Mouse (Mus musculus): ENCODE results near the gene Nlgn1. TPM values are rescaled to one million over a fixed set of nuclear protein-coding genes. Genes with fewer than 3 reads are reported as not detected.

Gene Nlgn1
- polyA plus RNA-seq, 1 experiment from 2014 or later = 15.9 TPM

- H3K27me3 ChIP-seq (replicated peaks; ENCODE audit: control insufficient read depth, insufficient read depth, low read length) = no peaks in the 10 kb centered on the region
- H3K4me3 ChIP-seq (ENCODE audit: low read depth, low read length) = no peak overlapping the region
- no peak overlapping the region for H3K9ac ChIP-seq (ENCODE audit: low read length)
- no peak overlapping the region for H3K27ac ChIP-seq (ENCODE audit: low read depth, low read length)
- no peaks in the 10 kb centered on the region for H3K4me1 ChIP-seq (ENCODE audit: control insufficient read depth, insufficient read depth, low read length)
- H3K36me3 ChIP-seq (ENCODE audit: control insufficient read depth, insufficient read depth, low read length) = no peaks in the 10 kb centered on the region
- peak; percentile 32; the same call in 1 of the 2 replicates for ATAC-seq
- WGBS = 70% methylated on average over 6 of the region's 6 CpGs
- H3K4me2 ChIP-seq (ENCODE audit: low read length) = no peak overlapping the region
- peak; percentile 54 for DNase-seq (ENCODE audit: low spot score)
- no peaks in the 10 kb centered on the region for H3K9me3 ChIP-seq (replicated peaks; ENCODE audit: control insufficient read depth, low read length)
Observed at GRCm38 (mm10) chr3:25688789-25689464, 643.3 kb downstream of the Nlgn1 start.

- DNase-seq (ENCODE audit: low spot score) = no peak
- Histone ChIP-seq H3K4me3 (ENCODE audit: low read depth, low read length) (no peak overlapping the region), H3K4me1 (ENCODE audit: control insufficient read depth, insufficient read depth, low read length) (no peaks in the 10 kb centered on the region), H3K27me3 (replicated peaks; ENCODE audit: control insufficient read depth, insufficient read depth, low read length) (no peaks in the 10 kb centered on the region), H3K36me3 (ENCODE audit: control insufficient read depth, insufficient read depth, low read length) (no peaks in the 10 kb centered on the region), H3K9ac (ENCODE audit: low read length) (no peak overlapping the region), H3K4me2 (ENCODE audit: low read length) (no peak overlapping the region), H3K27ac (ENCODE audit: low read depth, low read length) (no peak overlapping the region), H3K9me3 (replicated peaks; ENCODE audit: control insufficient read depth, low read length) (no peaks in the 10 kb centered on the region)
- WGBS = 97% methylated on average over 2 of the region's 2 CpGs
- no peak for ATAC-seq
Observed at GRCm38 (mm10) chr3:25683696-25684095, 648.6 kb downstream of the Nlgn1 start.

DNA sequence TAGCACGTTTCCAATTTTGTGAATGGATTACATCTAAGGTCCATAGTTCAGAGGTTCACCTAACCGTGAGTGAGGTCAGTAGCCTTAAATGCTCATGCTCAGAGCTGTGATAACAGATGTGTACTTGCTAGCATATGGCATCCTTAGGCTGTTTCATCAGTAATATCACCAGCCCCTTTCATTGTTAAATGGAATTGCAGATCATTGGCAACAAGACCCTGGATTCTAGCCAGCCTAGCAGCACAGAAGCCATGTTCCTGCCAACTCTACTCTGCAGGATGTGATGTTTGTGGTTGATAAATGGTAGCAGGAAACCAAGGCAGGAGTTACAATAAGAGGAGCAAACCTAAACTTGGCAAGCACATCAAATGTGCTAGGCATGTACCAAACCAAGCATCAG, 652.9 kb downstream of the Nlgn1 start:
- Histone ChIP-seq H3K4me3 (ENCODE audit: low read depth, low read length) (no peak overlapping the region), H3K27me3 (replicated peaks; ENCODE audit: control insufficient read depth, insufficient read depth, low read length) (no peaks in the 10 kb centered on the region), H3K4me1 (ENCODE audit: control insufficient read depth, insufficient read depth, low read length) (no peaks in the 10 kb centered on the region), H3K4me2 (ENCODE audit: low read length) (no peak overlapping the region), H3K36me3 (ENCODE audit: control insufficient read depth, insufficient read depth, low read length) (no peaks in the 10 kb centered on the region), H3K9ac (ENCODE audit: low read length) (no peak overlapping the region), H3K27ac (ENCODE audit: low read depth, low read length) (no peak overlapping the region), H3K9me3 (replicated peaks; ENCODE audit: control insufficient read depth, low read length) (no peaks in the 10 kb centered on the region)
- WGBS = 62% methylated on average over 2 of the region's 2 CpGs
- DNase-seq (ENCODE audit: low spot score) = peak; percentile 68
- ATAC-seq = peak; percentile 65

DNA sequence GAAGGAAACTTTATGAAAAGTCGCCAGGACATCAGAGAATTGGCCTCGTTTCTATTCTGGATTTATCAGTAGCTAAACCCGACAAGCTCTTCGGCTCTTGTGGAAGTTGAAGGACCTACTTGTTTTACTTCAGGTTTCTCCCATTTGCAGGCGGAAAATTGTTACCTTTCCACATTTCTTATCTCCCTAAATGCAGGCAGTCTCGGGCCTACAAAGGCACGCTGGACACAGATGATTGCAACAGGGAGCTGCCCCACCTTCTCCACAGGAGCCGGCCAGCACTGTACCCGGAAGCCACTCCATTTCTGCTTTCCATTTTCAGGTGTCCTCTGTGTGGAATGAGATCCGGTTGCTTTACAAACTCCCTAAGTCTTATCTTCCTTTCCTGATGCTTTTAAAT, 656.4 kb downstream of the Nlgn1 start:
- Histone ChIP-seq H3K4me3 (ENCODE audit: low read depth, low read length) (no peak overlapping the region), H3K4me1 (ENCODE audit: control insufficient read depth, insufficient read depth, low read length) (no peaks in the 10 kb centered on the region), H3K27me3 (replicated peaks; ENCODE audit: control insufficient read depth, insufficient read depth, low read length) (no peaks in the 10 kb centered on the region), H3K4me2 (ENCODE audit: low read length) (no peak overlapping the region), H3K27ac (ENCODE audit: low read depth, low read length) (no peak overlapping the region), H3K36me3 (ENCODE audit: control insufficient read depth, insufficient read depth, low read length) (no peaks in the 10 kb centered on the region), H3K9ac (ENCODE audit: low read length) (no peak overlapping the region), H3K9me3 (replicated peaks; ENCODE audit: control insufficient read depth, low read length) (no peaks in the 10 kb centered on the region)
- no peak for ATAC-seq
- no peak for DNase-seq (ENCODE audit: low spot score)
- WGBS = 90% methylated on average over 10 of the region's 10 CpGs

DNA sequence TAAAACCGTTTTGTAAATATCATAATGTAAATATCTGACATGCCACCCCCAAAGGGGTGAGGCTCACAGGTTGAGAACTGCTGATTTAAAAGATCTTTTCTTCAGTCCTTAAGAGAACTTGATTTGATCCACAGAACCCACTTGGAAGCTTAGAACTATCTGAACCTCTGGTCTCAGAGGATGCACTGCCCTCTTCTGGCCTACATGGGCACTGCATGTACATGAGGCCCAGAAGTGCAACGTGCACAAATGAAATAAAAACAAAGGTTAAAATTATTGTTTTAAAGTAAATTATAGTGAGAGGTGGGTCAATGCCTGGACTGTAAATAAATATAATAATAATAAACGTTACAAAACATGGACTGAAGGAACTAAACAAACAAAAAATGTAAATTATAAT, 657.2 kb downstream of the Nlgn1 start:
- DNase-seq (ENCODE audit: low spot score) (no peak), ATAC-seq (no peak)
- no peaks in the 10 kb centered on the region for H3K9me3 ChIP-seq (replicated peaks; ENCODE audit: control insufficient read depth, low read length)
- WGBS = 58% methylated on average over 3 of the region's 3 CpGs
- H3K4me1 ChIP-seq (ENCODE audit: control insufficient read depth, insufficient read depth, low read length) = no peaks in the 10 kb centered on the region
- H3K27me3 ChIP-seq (replicated peaks; ENCODE audit: control insufficient read depth, insufficient read depth, low read length) = no peaks in the 10 kb centered on the region
- H3K4me3 ChIP-seq (ENCODE audit: low read depth, low read length) = no peak overlapping the region
- H3K4me2 ChIP-seq (ENCODE audit: low read length) = no peak overlapping the region
- H3K36me3 ChIP-seq (ENCODE audit: control insufficient read depth, insufficient read depth, low read length) = no peaks in the 10 kb centered on the region
- H3K27ac ChIP-seq (ENCODE audit: low read depth, low read length) = no peak overlapping the region
- no peak overlapping the region for H3K9ac ChIP-seq (ENCODE audit: low read length)

GRCm38 (mm10) chr3:25673408-25673807, 658.9 kb downstream of the Nlgn1 start:
- no peak overlapping the region for H3K27ac ChIP-seq (ENCODE audit: low read depth, low read length)
- no peak overlapping the region for H3K9ac ChIP-seq (ENCODE audit: low read length)
- H3K4me1 ChIP-seq (ENCODE audit: control insufficient read depth, insufficient read depth, low read length) = no peaks in the 10 kb centered on the region
- no peaks in the 10 kb centered on the region for H3K9me3 ChIP-seq (replicated peaks; ENCODE audit: control insufficient read depth, low read length)
- no peak for ATAC-seq
- H3K27me3 ChIP-seq (replicated peaks; ENCODE audit: control insufficient read depth, insufficient read depth, low read length) = no peaks in the 10 kb centered on the region
- WGBS = 29% methylated on average over 5 of the region's 5 CpGs
- no peak for DNase-seq (ENCODE audit: low spot score)
- no peaks in the 10 kb centered on the region for H3K36me3 ChIP-seq (ENCODE audit: control insufficient read depth, insufficient read depth, low read length)
- H3K4me3 ChIP-seq (ENCODE audit: low read depth, low read length) = no peak overlapping the region
- H3K4me2 ChIP-seq (ENCODE audit: low read length) = no peak overlapping the region

GRCm38 (mm10) chr3:25672779-25673178, 659.5 kb downstream of the Nlgn1 start:
- no peaks in the 10 kb centered on the region for H3K4me1 ChIP-seq (ENCODE audit: control insufficient read depth, insufficient read depth, low read length)
- ATAC-seq (no peak), DNase-seq (ENCODE audit: low spot score) (no peak)
- no peaks in the 10 kb centered on the region for H3K9me3 ChIP-seq (replicated peaks; ENCODE audit: control insufficient read depth, low read length)
- whole genome bisulfite sequencing = 59% methylated on average over 4 of the region's 4 CpGs
- H3K27ac ChIP-seq (ENCODE audit: low read depth, low read length) = no peak overlapping the region
- H3K9ac ChIP-seq (ENCODE audit: low read length) = no peak overlapping the region
- no peak overlapping the region for H3K4me3 ChIP-seq (ENCODE audit: low read depth, low read length)
- H3K27me3 ChIP-seq (replicated peaks; ENCODE audit: control insufficient read depth, insufficient read depth, low read length) = no peaks in the 10 kb centered on the region
- H3K36me3 ChIP-seq (ENCODE audit: control insufficient read depth, insufficient read depth, low read length) = no peaks in the 10 kb centered on the region
- H3K4me2 ChIP-seq (ENCODE audit: low read length) = no peak overlapping the region

DNA sequence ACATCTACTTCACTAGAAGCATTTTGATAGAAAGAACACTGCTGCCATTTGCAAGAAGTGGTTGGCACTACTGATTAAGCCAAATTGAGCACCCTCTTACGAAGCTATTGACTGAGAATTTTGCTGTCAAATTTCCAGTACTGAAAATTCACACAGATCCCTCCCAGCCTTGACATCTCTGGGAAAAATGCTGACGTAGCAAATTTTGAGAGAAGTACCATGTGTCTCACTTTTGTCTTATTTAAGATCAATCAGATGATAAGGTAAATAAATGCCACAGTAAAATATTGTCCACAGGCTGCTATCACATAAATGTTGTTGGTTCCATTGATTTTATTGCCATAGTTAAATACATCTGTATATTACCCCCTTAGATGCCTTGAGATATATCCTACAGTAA, 668.8 kb downstream of the Nlgn1 start:
- WGBS = 83% methylated on average over 2 of the region's 2 CpGs
- Histone ChIP-seq H3K9me3 (replicated peaks; ENCODE audit: control insufficient read depth, low read length) (no peaks in the 10 kb centered on the region), H3K27me3 (replicated peaks; ENCODE audit: control insufficient read depth, insufficient read depth, low read length) (no peaks in the 10 kb centered on the region), H3K27ac (ENCODE audit: low read depth, low read length) (no peak overlapping the region), H3K9ac (ENCODE audit: low read length) (no peak overlapping the region), H3K36me3 (ENCODE audit: control insufficient read depth, insufficient read depth, low read length) (no peaks in the 10 kb centered on the region), H3K4me1 (ENCODE audit: control insufficient read depth, insufficient read depth, low read length) (no peaks in the 10 kb centered on the region), H3K4me3 (ENCODE audit: low read depth, low read length) (no peak overlapping the region), H3K4me2 (ENCODE audit: low read length) (no peak overlapping the region)
- DNase-seq (ENCODE audit: low spot score) = no peak
- no peak for ATAC-seq

DNA sequence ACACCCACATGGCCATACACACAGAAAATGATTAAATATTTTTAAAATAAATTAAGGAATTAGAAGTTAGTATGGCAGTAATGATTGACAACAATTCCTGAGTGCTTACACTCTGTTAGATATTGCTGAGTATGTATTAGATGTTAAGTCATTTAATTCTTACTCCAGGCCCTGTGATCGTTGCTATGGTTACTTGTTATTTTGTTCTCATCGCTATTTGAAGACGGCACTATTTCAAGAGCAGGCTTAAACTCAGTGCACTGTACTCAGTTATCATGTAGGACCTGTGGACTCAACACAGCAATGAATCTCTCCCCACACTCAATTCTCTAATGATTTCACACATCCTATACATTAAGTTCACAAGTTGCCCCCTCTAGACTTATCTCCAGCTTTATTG, 672.0 kb downstream of the Nlgn1 start:
- Histone ChIP-seq H3K9me3 (replicated peaks; ENCODE audit: control insufficient read depth, low read length) (no peaks in the 10 kb centered on the region), H3K27me3 (replicated peaks; ENCODE audit: control insufficient read depth, insufficient read depth, low read length) (no peaks in the 10 kb centered on the region), H3K9ac (ENCODE audit: low read length) (no peak overlapping the region), H3K36me3 (ENCODE audit: control insufficient read depth, insufficient read depth, low read length) (no peaks in the 10 kb centered on the region), H3K4me2 (ENCODE audit: low read length) (no peak overlapping the region), H3K4me1 (ENCODE audit: control insufficient read depth, insufficient read depth, low read length) (no peaks in the 10 kb centered on the region), H3K4me3 (ENCODE audit: low read depth, low read length) (no peak overlapping the region), H3K27ac (ENCODE audit: low read depth, low read length) (no peak overlapping the region)
- WGBS = 88% methylated on average over 3 of the region's 3 CpGs
- DNase-seq (ENCODE audit: low spot score) = peak; percentile 16
- no peak for ATAC-seq

Data from forebrain, embryonic 14.5 days (tissue).